Mouse (Mus musculus) limb, embryonic 15.5 days (tissue): Measurements from ENCODE around the gene Faf2. TPM values are rescaled to one million over a fixed set of nuclear protein-coding genes. Genes with fewer than 3 reads are reported as not detected.
"Not testable (repeated sequence)": the region's sequence is repeated elsewhere in the genome, so short reads cannot be mapped to it uniquely, and the experiment has no call there.

Experiments used
- ATAC-seq: fragments of 200-750 bp; cut with Nextera tagmentation; 2 replicates; pipeline ENCODE4 v1.8.0; 2017; ENCODE audit warnings: low read depth, moderate TSS enrichment; ENCODE audit not compliant: insufficient number of reproducible peaks, low FRiP score, low TSS enrichment
- H3K27ac ChIP-seq: fragments of 300-500 bp; sonication (generic); 2 replicates; pipeline ENCODE4 v1.5.1; 2015; ENCODE audit warnings: moderate library complexity, mild to moderate bottlenecking, inconsistent platforms
- H3K27me3 ChIP-seq: fragments of 300-500 bp; sonication (generic); 2 replicates; pipeline ENCODE4 v1.6.1; 2015; ENCODE audit warnings: inconsistent platforms
- H3K36me3 ChIP-seq: fragments of 300-500 bp; sonication (generic); 2 replicates; pipeline ENCODE4 v1.6.1; 2015; ENCODE audit warnings: inconsistent platforms
- H3K4me1 ChIP-seq: fragments of 300-500 bp; sonication (generic); 2 replicates; pipeline ENCODE4 v1.6.1; 2015; ENCODE audit warnings: inconsistent platforms
- H3K4me2 ChIP-seq: fragments of 300-500 bp; sonication (generic); 2 replicates; pipeline ENCODE4 v1.6.1; 2015; ENCODE audit warnings: mild to moderate bottlenecking, inconsistent platforms
- H3K4me3 ChIP-seq: fragments of 300-500 bp; sonication (generic); 2 replicates; pipeline ENCODE4 v1.5.1; 2015; ENCODE audit warnings: mild to moderate bottlenecking, inconsistent platforms
- H3K9ac ChIP-seq: fragments of 300-500 bp; sonication (generic); 2 replicates; pipeline ENCODE4 v1.6.1; 2015; ENCODE audit warnings: inconsistent platforms
- H3K9me3 ChIP-seq: fragments of 300-500 bp; sonication (generic); 2 replicates; pipeline ENCODE4 v1.6.1; 2016; ENCODE audit warnings: inconsistent platforms
- WGBS: fragments of 180-500 bp; shearing (Covaris S2); methylation state at CpG from one replicate; pipeline ENCODE4 v1.1.7; 2015; 5-methylcytosine and 5-hydroxymethylcytosine counted together
- polyA plus RNA-seq: library from polyadenylated mRNA; unstranded; fragments of >200 nt; fragmentation: Nextera tagmentation; extraction: Ambion mirVana; gene quantifications from 2 replicates; pipeline ENCODE4 v1.2.1, GENCODE M21; 2015

Gene Faf2
- polyA plus RNA-seq, 1 experiment from 2014 or later: 81.9 TPM

- Histone ChIP-seq H3K4me3 (no peak overlapping the region), H3K4me1 (peaks cover 29% of the 10 kb centered on the region), H3K4me2 (no peak overlapping the region), H3K27me3 (no peaks in the 10 kb centered on the region), H3K36me3 (peaks cover 15% of the 10 kb centered on the region), H3K27ac (no peak overlapping the region), H3K9ac (no peak overlapping the region), H3K9me3 (no peaks in the 10 kb centered on the region)
- no peak for ATAC-seq
- 81% methylated on average over 3 of the region's 3 CpGs for WGBS
Measured at GRCm38 (mm10) chr13:54608002-54608401, 13.6 kb upstream of the Faf2 start.

- H3K36me3 ChIP-seq: peaks cover 15% of the 10 kb centered on the region
- peaks cover 29% of the 10 kb centered on the region for H3K4me1 ChIP-seq
- H3K4me2 ChIP-seq: no peak overlapping the region
- no peak overlapping the region; the same call in 1 of the 2 replicates for H3K27ac ChIP-seq
- no peak for ATAC-seq
- no peak overlapping the region for H3K4me3 ChIP-seq
- no peaks in the 10 kb centered on the region for H3K27me3 ChIP-seq
- H3K9ac ChIP-seq: no peak overlapping the region
- 31% methylated on average over 8 of the region's 8 CpGs for WGBS
- H3K9me3 ChIP-seq: no peaks in the 10 kb centered on the region
Measured at GRCm38 (mm10) chr13:54608666-54609065, 12.9 kb upstream of the Faf2 start.

DNA sequence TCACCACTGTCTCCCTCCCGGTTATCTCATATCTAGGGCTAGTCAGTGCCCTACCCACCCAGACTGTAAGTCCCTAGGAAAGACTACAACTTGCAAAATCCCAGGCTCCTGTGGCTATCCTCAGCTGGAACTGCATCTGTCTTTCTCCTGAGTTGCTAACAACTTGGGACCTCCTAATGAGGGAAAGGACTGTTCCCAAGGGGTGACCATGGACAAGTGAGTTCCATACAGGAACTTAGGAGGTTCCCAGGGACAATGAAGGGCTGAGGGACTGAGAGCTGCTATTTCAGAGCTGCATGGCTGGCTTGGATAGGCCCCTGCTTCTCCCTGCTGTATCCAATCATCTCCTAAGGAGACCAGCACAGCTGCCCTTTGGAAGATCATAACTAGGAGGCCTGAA is 12.3 kb upstream of the Faf2 start:
- no peak for ATAC-seq
- H3K9ac ChIP-seq: no peak overlapping the region
- H3K4me3 ChIP-seq: no peak overlapping the region
- H3K4me2 ChIP-seq: no peak overlapping the region
- H3K9me3 ChIP-seq: no peaks in the 10 kb centered on the region
- peaks cover 12% of the 10 kb centered on the region for H3K36me3 ChIP-seq
- H3K4me1 ChIP-seq: peaks cover 25% of the 10 kb centered on the region
- H3K27me3 ChIP-seq: no peaks in the 10 kb centered on the region
- no peak overlapping the region for H3K27ac ChIP-seq
- WGBS: 30% methylated on average over 1 of the region's 1 CpGs

DNA sequence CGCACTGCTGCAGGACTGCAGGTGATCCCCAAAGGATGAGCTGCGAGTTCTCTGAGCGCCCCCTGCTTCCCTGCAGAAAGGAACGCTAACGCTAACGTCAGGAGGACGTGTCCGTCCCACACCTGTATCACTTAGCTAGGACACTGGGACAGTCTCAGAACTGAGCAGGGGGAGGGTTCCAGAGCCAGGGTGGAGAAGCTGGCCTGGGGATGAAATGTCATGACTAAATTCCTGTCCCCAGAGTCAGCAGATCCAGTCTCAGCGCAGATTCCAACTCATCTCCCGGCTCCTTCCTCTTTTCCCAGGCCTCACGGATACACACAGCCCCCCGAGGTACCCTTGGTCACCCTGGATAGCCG is 11.0 kb upstream of the Faf2 start:
- Histone ChIP-seq H3K27ac (peak overlapping the region; percentile 65), H3K36me3 (peaks cover 5% of the 10 kb centered on the region), H3K4me2 (peak overlapping the region; percentile 93), H3K4me1 (peaks cover 21% of the 10 kb centered on the region), H3K27me3 (no peaks in the 10 kb centered on the region), H3K9ac (peak overlapping the region; percentile 79), H3K9me3 (no peaks in the 10 kb centered on the region), H3K4me3 (peak overlapping the region; percentile 76)
- no peak for ATAC-seq
- 12% methylated on average over 13 of the region's 13 CpGs for WGBS

DNA sequence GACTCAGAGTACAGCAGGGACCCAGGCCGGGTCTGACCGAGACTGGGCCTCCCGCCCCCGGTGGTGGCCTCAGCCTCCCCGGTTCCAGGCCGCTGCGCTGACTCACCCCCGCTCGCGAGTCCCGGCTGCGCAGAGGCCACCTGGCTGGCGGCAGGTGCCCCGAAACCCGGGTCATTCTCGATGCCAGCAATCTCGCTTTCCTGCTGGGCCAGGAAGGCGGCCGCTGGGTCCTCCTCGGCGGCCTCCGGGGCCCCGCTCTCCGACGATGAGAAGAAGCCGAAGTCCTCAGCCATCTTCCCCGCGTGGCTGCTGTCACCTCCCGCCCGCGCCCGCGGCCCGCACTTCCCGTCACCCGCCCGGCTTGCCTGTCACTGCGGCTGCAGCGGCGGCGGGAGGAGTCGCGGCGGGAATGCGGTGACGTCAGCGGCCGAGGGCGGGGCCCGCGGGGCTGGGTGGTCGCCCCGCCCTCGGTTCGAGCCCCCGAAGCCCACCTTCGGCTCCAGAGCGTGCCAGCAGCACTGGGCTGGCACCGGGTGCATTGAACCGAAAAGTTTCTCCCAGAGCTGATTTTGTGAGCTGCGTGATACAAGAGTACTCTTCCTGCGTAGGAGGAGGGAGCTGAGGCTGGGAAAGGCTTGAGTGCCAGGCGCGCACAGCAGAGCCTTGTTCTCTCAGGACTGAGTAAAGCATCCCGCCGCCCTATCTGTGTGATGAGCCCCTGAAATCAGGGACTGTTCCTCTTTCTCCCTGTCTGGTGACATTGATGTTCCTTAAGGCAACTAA is 10.4 kb upstream of the Faf2 start, which contains the start of gene Cltb:
Gene Cltb (minus strand): TSS at position 373 of the 783 bp plus-strand sequence.
- ATAC-seq: 0 out of 2 replicates have a peak, but pooled peaks have one; percentile 27
- Histone ChIP-seq H3K27ac (peak within 1 kb of the TSS; percentile 65), H3K9me3 (no peaks in the 10 kb centered on the region), H3K36me3 (0 out of 2 replicates have a peak, but pooled peaks cover under 1% of the 10 kb centered on the region), H3K4me2 (peak within 1 kb of the TSS; percentile 93), H3K4me3 (peak within 1 kb of the TSS; percentile 76), H3K9ac (peak within 1 kb of the TSS; percentile 79), H3K27me3 (no peaks in the 10 kb centered on the region), H3K4me1 (peaks cover 21% of the 10 kb centered on the region)
- WGBS: under 1% methylated on average over 66 of the region's 66 CpGs

- not testable (repeated sequence) for H3K4me2 ChIP-seq, ATAC-seq, H3K4me3 ChIP-seq, H3K27me3 ChIP-seq, H3K36me3 ChIP-seq, H3K27ac ChIP-seq, H3K9ac ChIP-seq, H3K9me3 ChIP-seq
- 84% methylated on average over 8 of the region's 8 CpGs for WGBS
- H3K4me1 ChIP-seq: peaks cover 21% of the 10 kb centered on the region
Measured at GRCm38 (mm10) chr13:54613141-54613540, 8.4 kb upstream of the Faf2 start.

GRCm38 (mm10) chr13:54616307-54616706 is 5.3 kb upstream of the Faf2 start:
- WGBS: 78% methylated on average over 8 of the region's 8 CpGs
- Histone ChIP-seq H3K4me2 (no peak overlapping the region), H3K4me3 (no peak overlapping the region), H3K9me3 (no peaks in the 10 kb centered on the region), H3K9ac (no peak overlapping the region), H3K4me1 (peaks cover 4% of the 10 kb centered on the region), H3K27me3 (no peaks in the 10 kb centered on the region), H3K36me3 (no peaks in the 10 kb centered on the region), H3K27ac (no peak overlapping the region)
- no peak for ATAC-seq

- Histone ChIP-seq H3K9ac (no peak overlapping the region), H3K27ac (no peak overlapping the region), H3K4me1 (no peaks in the 10 kb centered on the region), H3K27me3 (no peaks in the 10 kb centered on the region), H3K36me3 (no peaks in the 10 kb centered on the region), H3K9me3 (no peaks in the 10 kb centered on the region), H3K4me3 (no peak overlapping the region), H3K4me2 (no peak overlapping the region)
- WGBS: 63% methylated on average over 6 of the region's 6 CpGs
- ATAC-seq: no peak
Measured at GRCm38 (mm10) chr13:54616998-54617397, 4.6 kb upstream of the Faf2 start.

DNA sequence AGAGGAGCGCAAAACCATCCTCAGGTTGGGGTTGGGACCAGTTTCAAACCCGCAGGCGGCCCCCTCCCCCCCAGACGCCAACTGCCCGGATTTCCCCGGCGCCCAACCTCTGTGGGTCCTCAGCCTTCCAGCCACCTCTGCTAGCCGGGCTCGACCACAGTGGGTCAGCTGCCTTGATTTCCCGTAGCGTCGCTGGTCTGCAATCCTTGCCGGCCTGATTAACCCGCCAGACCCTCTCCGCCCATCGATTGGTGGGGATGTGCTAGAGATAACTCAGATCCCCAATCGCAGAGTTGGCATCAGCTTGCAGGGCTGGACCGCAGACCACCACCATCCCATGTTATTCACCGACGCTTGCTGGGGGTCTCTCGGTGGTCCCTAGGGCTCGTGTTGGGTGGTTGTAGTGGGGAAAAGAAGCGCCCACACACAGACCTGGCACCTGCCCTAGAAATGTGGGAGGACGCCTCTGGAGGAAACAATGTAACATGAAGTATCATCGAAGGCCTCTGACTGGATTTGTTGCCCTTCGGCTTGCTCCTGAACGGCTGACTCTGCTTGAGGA is 457 bp downstream of the Faf2 start:
- H3K36me3 ChIP-seq: no peaks in the 10 kb centered on the region
- ATAC-seq: no peak
- under 1% methylated on average over 27 of the region's 27 CpGs for WGBS

DNA sequence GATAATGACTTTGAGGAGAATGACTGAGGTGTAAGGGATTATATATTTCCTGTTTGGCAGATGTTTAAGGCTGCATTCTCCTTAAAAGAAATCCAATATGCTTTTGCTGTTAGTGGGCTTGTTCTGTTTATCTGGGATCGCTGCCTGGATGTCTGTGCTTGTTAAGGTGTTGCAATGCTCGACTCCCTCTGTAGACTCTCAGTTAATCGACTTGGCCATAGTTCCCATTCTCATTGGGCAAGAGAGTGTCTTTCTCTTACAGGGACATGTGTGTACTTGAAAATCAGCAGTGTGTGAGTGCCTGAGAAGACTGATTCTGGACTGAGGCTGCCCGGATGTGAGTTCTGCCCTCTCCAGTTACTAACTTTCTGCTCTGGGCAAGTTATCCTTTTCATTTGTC is 7.5 kb downstream of the Faf2 start:
- Histone ChIP-seq H3K9me3 (no peaks in the 10 kb centered on the region), H3K9ac (no peak overlapping the region), H3K4me3 (no peak overlapping the region), H3K4me2 (no peak overlapping the region), H3K4me1 (peaks cover 2% of the 10 kb centered on the region; the same call in 1 of the 2 replicates), H3K27me3 (no peaks in the 10 kb centered on the region), H3K27ac (no peak overlapping the region; the same call in 1 of the 2 replicates), H3K36me3 (peaks cover 7% of the 10 kb centered on the region)
- WGBS: 49% methylated on average over 4 of the region's 4 CpGs
- no peak for ATAC-seq

More for the DNA sequence above, 457 bp downstream of the Faf2 start:
- Histone ChIP-seq H3K27ac (peak overlapping the region; percentile 87), H3K4me3 (peak overlapping the region; percentile 91), H3K4me1 (peaks cover 13% of the 10 kb centered on the region), H3K27me3 (no peaks in the 10 kb centered on the region), H3K9ac (peak overlapping the region; percentile 89), H3K4me2 (peak overlapping the region; percentile 86), H3K9me3 (no peaks in the 10 kb centered on the region)

DNA sequence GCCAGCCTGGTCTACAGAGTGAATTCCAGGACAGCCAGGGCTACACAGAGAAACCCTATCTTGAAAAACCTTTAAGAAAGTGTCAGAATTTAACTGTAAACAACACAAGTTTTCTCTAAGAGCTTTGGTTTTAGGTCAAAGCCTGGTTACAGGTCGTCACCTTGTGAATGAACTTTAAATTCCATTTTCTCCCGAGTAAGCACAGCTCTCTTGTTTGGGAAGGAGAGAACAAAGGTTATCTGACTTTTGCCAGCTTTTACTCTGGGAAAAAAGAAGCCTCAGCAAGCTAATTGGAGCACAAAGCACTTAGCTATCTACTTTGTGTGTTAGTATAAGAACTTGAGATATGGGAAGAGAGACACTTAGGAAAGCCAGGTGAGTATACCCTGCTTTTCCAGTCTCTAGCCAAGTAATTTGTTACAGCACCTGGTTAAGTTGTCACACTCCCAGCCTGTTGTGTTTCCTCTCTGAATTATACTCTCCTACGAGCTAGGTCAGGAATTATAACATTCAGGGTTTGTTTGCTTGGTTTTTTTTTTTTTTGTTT is 11.2 kb downstream of the Faf2 start:
- Histone ChIP-seq H3K4me2 (no peak overlapping the region), H3K27me3 (no peaks in the 10 kb centered on the region), H3K4me1 (no peaks in the 10 kb centered on the region), H3K36me3 (peaks cover 17% of the 10 kb centered on the region), H3K9me3 (no peaks in the 10 kb centered on the region), H3K9ac (no peak overlapping the region), H3K4me3 (no peak overlapping the region), H3K27ac (no peak overlapping the region)
- 84% methylated on average over 3 of the region's 3 CpGs for WGBS
- ATAC-seq: no peak

DNA sequence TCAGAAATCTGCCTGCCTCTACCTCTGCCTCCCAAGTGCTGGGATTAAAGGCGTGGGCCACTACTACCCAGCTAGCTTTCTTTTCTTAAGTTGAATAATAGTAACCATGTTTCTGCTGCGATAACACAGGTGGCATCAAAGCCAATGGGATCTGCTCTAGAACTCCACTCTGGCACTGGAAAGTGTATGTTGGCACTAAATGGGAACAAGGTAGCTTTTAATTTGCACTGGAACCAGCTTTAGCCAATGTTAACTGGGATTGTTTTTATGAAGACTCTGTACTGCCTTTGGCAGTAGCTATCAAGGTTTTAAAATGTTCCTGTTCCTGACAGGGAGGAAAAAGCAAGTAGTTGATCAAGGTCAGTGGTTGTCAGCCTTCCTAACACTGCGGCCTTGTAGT is 13.4 kb downstream of the Faf2 start:
- H3K9ac ChIP-seq: no peak overlapping the region
- no peak overlapping the region for H3K4me3 ChIP-seq
- no peak overlapping the region for H3K27ac ChIP-seq
- H3K36me3 ChIP-seq: peaks cover 36% of the 10 kb centered on the region
- no peaks in the 10 kb centered on the region for H3K4me1 ChIP-seq
- WGBS: 93% methylated on average over 3 of the region's 3 CpGs
- H3K4me2 ChIP-seq: no peak overlapping the region
- H3K9me3 ChIP-seq: no peaks in the 10 kb centered on the region
- ATAC-seq: no peak
- no peaks in the 10 kb centered on the region for H3K27me3 ChIP-seq
